Mouse (Mus musculus) cerebral cortex, adult 2 months (tissue): Measurements from ENCODE around the gene Cdk6.

ENCODE experiments used
- WGBS: fragments of 180-500 bp; shearing (Covaris S2); methylation state at CpG from one replicate; pipeline ENCODE4 v1.1.7; 2018; 5-methylcytosine and 5-hydroxymethylcytosine counted together

Cdk6 gene

GRCm38 (mm10) chr5:3345540-3345939, 4.3 kb downstream of the Cdk6 start:
- 66% methylated on average over 4 of the region's 4 CpGs for WGBS

- WGBS = 69% methylated on average over 4 of the region's 4 CpGs
Observed at GRCm38 (mm10) chr5:3349393-3349792, 8.1 kb downstream of the Cdk6 start.

- WGBS = 66% methylated on average over 4 of the region's 4 CpGs
Observed at GRCm38 (mm10) chr5:3351836-3352235, 10.6 kb downstream of the Cdk6 start.

- WGBS = 93% methylated on average over 3 of the region's 3 CpGs
Observed at GRCm38 (mm10) chr5:3352314-3352713, 11.0 kb downstream of the Cdk6 start.

GRCm38 (mm10) chr5:3352827-3353226, 11.5 kb downstream of the Cdk6 start:
- WGBS = 94% methylated on average over 3 of the region's 3 CpGs

GRCm38 (mm10) chr5:3354307-3354706, 13.0 kb downstream of the Cdk6 start:
- 87% methylated on average over 5 of the region's 5 CpGs for WGBS

- WGBS = 88% methylated on average over 12 of the region's 12 CpGs
Observed at GRCm38 (mm10) chr5:3355032-3355536, 13.8 kb downstream of the Cdk6 start.

GRCm38 (mm10) chr5:3355560-3356260, 14.4 kb downstream of the Cdk6 start:
- 57% methylated on average over 11 of the region's 11 CpGs for WGBS

GRCm38 (mm10) chr5:3356261-3356778, 15.0 kb downstream of the Cdk6 start:
- 61% methylated on average over 10 of the region's 10 CpGs for WGBS

GRCm38 (mm10) chr5:3357496-3357895, 16.2 kb downstream of the Cdk6 start:
- WGBS = 94% methylated on average over 6 of the region's 6 CpGs

GRCm38 (mm10) chr5:3358687-3359520, 17.6 kb downstream of the Cdk6 start:
- 79% methylated on average over 5 of the region's 5 CpGs for WGBS

- WGBS = 84% methylated on average over 7 of the region's 7 CpGs
Observed at GRCm38 (mm10) chr5:3359914-3360313, 18.6 kb downstream of the Cdk6 start.

GRCm38 (mm10) chr5:3361252-3361651, 20.0 kb downstream of the Cdk6 start:
- 94% methylated on average over 5 of the region's 5 CpGs for WGBS

GRCm38 (mm10) chr5:3362111-3362510, 20.8 kb downstream of the Cdk6 start:
- WGBS = 89% methylated on average over 8 of the region's 8 CpGs

GRCm38 (mm10) chr5:3363036-3363983, 22.0 kb downstream of the Cdk6 start:
- WGBS = 70% methylated on average over 15 of the region's 15 CpGs

- WGBS = 77% methylated on average over 4 of the region's 4 CpGs
Observed at GRCm38 (mm10) chr5:3367045-3367444, 25.8 kb downstream of the Cdk6 start.

GRCm38 (mm10) chr5:3369317-3369716, 28.0 kb downstream of the Cdk6 start:
- WGBS = 60% methylated on average over 6 of the region's 6 CpGs

- 95% methylated on average over 2 of the region's 2 CpGs for WGBS
Observed at GRCm38 (mm10) chr5:3371212-3371611, 29.9 kb downstream of the Cdk6 start.

GRCm38 (mm10) chr5:3373170-3373569, 31.9 kb downstream of the Cdk6 start:
- WGBS = 85% methylated on average over 10 of the region's 10 CpGs

- WGBS = 94% methylated on average over 10 of the region's 10 CpGs
Observed at GRCm38 (mm10) chr5:3374763-3375162, 33.5 kb downstream of the Cdk6 start.

- 90% methylated on average over 2 of the region's 2 CpGs for WGBS
Observed at GRCm38 (mm10) chr5:3376167-3376566, 34.9 kb downstream of the Cdk6 start.
